Mouse (Mus musculus) E14TG2a.4 (cell line): ENCODE data around the gene Gnai2.

Source experiments
- CTCF ChIP-seq: conservative IDR thresholded peaks from 2 replicates; pipeline ENCODE4 v1.5.1; 2014; ENCODE audit warnings: low read length
- POU5F1 ChIP-seq: IDR thresholded peaks from 2 replicates; pipeline ENCODE4 v1.6.1; 2014; ENCODE audit warnings: low read length, borderline replicate concordance

DNA sequence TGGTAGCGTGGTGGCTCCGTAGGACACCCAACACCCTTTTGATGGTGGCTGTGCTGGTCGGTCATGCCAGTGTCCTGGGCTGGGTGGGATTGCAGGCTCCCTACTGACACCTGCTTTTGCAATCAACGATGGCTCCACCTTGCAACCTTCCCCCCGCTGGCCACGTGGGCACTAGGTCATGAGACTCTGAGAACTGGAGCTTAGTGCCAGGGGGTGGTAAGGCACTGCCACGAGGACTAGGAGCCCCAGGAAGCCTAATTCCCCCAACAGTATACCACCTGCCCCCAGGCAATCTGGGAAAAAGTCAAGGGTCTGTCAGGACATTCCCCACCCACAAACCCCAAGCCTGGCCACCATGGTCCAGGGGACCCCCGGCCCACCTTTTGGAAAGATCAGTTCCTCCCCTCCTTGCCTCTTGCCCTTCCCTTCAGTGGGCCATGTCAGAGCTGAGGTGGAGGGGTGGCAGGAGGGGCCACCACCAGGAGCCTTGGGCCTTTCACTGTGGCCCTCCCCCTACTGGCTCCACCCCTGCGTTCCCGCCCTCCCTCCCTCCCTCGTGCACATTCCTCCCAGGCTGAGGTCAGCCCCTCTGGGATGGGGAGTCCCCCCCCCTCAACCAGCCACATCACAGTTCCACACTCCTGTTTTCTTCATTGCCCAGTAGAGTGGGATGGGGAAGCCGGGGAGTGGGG lies 26.3 kb downstream of the Gnai2 start, which contains the start of gene Sema3b:
- no peak for TF ChIP-seq CTCF
- no peak for TF ChIP-seq POU5F1
